Mouse (Mus musculus) left cerebral cortex, postnatal 10 days (tissue): ENCODE data around the gene Ascc2. TPM values are rescaled to one million over a fixed set of nuclear protein-coding genes. Genes with fewer than 3 reads are reported as not detected.

ENCODE experiments used
- DNase-seq, 2 experiments: peaks; one replicate each; pipeline ENCODE4 v3.0.0; 2021 to 2022; ENCODE audit warnings: low spot score in 2 of 2, mixed read lengths in 1 of 2; ENCODE audit errors: extremely low spot score in 1 of 2
- intact Hi-C: fragments of 180-260 bp; cut with DNase I; formaldehyde crosslinking; loops from one replicate; pipeline ENCODE4 v1.15.1; 2025
- total RNA-seq, 2 experiments: library from RNA; stranded (reverse); gene quantifications; 2 replicates each; pipeline ENCODE4 v1.2.3; 2021

Gene Ascc2
- 10 to 100 TPM; 20.3 to 21.2 TPM for total RNA-seq

DNA sequence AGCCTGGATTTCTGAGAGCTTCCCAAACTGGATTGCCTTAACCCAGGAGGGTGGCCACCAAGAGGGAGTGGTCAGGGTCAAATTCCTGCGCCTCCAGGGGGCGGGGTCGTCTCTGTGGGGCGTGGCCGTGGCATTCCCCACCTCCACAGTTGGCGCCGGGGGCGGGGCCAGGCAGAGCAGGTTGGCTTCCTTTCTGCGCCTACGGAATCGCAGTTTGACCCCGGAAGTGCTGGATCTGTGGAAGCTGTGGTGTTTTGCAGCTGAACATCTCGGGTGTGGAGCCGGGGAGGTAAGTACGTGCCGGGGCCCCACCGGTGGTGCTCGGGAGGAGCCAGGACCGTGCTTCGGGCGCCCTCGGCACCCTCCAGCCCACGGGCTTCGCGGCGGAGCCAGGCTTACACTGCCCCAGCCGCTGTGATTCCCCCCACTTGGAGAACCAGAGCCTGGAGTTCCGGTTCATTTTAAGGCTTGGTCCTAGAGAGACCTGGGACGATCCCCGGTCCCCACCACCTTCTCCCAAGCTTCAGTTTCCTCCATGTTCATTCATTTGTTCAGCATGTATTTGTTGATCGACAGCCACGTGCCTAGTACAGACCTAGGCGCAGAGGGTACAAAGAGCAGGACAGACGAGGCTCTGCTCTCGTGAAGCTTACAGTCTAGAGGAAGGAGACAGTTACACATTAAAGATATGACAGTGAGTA, at the start of gene Ascc2:
Gene Ascc2, plus strand, starts transcription at position 214 of the 701 bp plus-strand sequence.
- intact Hi-C loops = no loop called here
- DNase-seq = peak; percentile 81 to 95

GRCm38 (mm10) chr11:4591811-4592210, 45.7 kb upstream of the Ascc2 start:
- no peak for DNase-seq
- intact Hi-C loops = no loop called here

DNA sequence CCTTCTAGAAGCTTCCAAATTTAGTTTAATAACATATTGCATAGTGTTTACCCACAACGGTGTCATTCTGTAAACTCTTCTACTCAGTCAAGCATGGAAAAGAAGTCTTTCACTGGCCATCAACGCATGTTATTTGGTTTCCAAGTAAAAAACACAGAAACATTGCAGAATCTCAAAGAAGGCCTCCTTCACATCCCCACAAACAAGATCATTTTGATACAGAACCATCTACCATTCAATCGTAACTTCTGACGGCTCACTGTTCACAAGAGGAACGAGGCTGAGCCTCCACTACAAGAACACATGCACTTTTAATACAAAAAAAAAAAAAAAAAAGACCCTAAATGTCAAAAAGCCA, 44.1 kb upstream of the Ascc2 start:
- intact Hi-C loops = no loop called here
- no peak for DNase-seq

GRCm38 (mm10) chr11:4593849-4594607, 43.5 kb upstream of the Ascc2 start:
- intact Hi-C loops = no loop called here
- peak; percentile 8 to 54 for DNase-seq

DNA sequence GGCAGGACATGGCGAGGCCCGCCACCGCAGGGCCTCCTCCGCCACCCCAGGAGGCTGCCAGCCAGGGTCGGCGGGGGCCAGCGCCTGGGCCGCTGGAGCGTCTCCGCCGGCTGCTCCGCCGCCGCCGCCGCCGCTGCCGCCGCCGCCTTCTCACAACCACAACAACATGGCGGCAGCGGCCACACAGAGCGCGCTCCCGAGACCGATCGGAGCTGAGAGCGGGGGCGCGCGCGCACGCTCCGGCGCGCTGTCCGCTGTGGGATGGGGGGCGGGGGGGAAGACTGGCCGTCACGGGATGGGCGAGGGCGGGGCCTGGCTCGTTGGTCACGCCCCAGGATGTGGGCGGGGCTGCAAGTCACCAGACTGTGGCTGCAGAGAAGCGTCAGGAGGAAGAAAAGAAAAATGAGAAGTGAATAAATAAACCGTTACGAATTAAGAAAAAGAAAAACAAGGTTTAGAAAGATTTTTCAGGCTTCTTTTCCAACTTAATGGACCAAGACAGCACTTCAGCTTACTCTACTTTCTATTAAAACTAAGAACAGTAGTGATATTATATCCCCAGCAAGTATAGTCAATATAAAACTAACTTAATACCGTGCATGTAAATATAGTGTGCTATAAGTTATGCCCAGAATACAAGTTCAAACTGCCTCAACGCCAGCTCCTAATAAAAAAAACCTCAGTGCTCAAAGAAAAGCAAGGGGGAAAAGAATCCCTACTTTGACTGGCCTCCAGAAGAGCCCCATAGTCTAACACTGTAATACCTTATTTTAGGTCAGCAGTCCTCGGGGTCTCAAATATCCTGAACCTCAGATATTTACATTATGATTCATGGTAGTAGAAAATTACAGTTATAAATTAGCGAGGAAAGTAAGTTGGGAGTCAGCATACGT, 42.7 kb upstream of the Ascc2 start, which contains the start of gene Mtmr3:
Gene Mtmr3, minus strand, starts transcription at position 256 of the 893 bp plus-strand sequence.
- intact Hi-C loops = no loop called here

GRCm38 (mm10) chr11:4598411-4598810, 39.1 kb upstream of the Ascc2 start:
- DNase-seq = no peak
- intact Hi-C loops = no loop called here

More for the DNA sequence above, 42.7 kb upstream of the Ascc2 start, which contains the start of gene Mtmr3:
- DNase-seq = peak; percentile 90 to 97

DNA sequence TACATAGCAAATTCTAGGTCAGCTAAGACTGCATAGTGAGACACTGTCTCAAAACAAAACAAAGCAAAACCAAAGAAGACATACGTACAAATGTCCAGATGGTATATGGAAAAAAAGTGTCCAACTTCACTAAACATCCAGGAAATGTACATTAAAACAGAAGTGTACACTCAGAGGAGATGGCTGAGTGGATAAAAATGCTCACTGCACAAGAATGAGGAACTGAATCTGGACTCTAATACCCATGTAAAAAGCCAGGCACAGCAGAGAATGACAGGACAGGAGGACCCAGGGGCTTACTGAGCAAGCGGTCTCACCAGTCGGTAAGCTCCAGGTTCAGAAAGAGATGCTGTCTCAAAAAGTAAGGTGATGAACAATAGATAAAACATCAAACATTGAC, 37.6 kb upstream of the Ascc2 start:
- no peak for DNase-seq
- intact Hi-C loops = no loop called here

- intact Hi-C loops = no loop called here
- DNase-seq = no peak
Observed at GRCm38 (mm10) chr11:4601890-4602289, 35.7 kb upstream of the Ascc2 start.

- peak in 1 of 2 experiments; percentile 44 for DNase-seq
- intact Hi-C loops = no loop called here
Observed at GRCm38 (mm10) chr11:4602691-4603441, 34.7 kb upstream of the Ascc2 start.

DNA sequence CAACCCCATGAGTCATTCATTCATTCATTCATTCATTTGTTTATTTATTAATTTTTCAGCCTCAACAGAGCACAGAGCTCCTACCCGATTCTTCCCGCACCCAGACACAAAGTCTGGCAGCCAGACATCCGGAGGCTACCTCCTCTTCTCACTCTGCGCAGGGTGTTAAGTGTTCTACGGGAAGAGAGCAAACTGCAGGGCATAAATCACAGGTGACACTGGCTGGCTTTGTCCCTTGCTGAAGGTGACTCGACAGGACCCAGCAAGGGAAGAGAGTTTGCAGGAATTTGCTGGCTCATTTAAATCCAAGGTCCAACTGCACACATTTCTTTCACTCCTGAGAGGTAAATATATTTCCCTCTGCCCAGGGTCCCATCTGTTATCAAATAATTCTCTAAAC, 33.1 kb upstream of the Ascc2 start:
- no peak for DNase-seq
- intact Hi-C loops = no loop called here

DNA sequence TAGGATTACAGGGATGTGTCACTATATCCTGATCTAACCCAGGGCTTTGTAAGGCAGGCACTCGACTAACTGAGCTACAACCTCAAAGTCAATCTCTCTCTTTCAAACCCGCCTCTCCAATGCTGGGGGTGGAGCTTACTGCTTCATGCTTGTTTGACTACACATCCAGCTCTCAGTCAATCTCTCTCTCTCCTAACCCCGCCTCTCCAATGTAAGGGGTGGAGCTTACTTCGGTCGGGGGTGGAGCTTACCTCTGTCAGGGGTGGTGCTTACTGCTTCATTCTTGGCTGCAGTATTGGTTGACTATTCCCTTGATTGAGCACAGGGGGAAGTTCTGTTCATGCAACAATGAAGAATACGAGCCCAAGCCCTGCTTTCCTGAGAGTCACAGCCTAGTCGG, 32.1 kb upstream of the Ascc2 start:
- intact Hi-C loops = no loop called here
- DNase-seq = no peak

- no peak for DNase-seq
- intact Hi-C loops = no loop called here
Observed at GRCm38 (mm10) chr11:4606541-4606940, 31.0 kb upstream of the Ascc2 start.

DNA sequence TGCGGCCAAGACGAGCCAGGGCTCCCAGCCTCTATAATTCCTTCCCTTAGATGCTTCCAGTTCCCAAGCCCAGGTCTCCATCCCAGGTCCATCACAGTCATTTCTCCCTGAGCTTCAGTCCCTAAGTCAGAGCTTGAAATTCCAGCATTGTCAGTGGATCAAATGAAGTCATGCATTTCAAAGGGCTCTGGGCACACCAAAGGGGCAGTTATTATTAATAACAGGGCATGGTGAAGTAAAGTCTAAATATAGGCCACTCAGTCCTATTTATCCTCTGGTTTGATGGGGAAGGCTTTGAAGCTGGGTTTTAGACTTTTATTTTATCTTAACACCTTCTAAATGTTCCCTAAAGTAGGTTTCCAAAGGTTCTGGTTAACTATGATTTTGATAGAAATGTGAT, 25.6 kb upstream of the Ascc2 start:
- no peak for DNase-seq
- intact Hi-C loops = no loop called here

GRCm38 (mm10) chr11:4620017-4620485, 17.5 kb upstream of the Ascc2 start, which contains the start of gene Gm11032:
TSS of gene Gm11032 (plus strand) at chr11:4620067.
- intact Hi-C loops = no loop called here
- DNase-seq = peak in 1 of 2 experiments; percentile 30

DNA sequence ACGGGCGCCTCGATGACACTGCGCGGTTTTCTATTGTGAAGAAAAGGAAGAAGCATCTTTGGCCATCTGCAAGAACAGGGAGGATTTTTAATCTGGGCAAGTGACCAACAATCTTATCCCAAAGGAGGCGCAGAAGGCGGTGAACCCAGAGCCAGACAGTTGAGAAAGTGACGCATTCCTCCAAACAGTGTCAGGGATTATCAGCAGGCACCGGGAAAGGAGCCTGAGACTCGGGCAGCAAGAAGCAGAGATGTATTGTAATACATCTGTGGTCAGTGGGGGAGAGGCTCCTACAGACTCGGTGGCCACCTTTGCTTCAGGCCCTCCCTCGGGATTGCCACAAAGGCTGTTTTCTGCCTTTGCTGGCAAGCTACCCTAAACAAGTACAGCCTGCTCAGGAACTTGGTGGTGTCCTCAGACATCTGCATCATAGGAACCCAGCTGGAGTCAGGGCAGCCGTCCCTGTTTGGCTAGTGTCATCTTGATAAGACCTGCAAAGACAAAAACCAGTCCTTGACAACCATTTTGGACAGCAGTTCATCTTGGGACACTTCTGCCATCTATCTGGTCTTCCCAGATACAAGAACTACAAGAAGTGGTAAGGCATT, 16.9 kb upstream of the Ascc2 start:
- no peak for DNase-seq
- intact Hi-C loops = no loop called here

DNA sequence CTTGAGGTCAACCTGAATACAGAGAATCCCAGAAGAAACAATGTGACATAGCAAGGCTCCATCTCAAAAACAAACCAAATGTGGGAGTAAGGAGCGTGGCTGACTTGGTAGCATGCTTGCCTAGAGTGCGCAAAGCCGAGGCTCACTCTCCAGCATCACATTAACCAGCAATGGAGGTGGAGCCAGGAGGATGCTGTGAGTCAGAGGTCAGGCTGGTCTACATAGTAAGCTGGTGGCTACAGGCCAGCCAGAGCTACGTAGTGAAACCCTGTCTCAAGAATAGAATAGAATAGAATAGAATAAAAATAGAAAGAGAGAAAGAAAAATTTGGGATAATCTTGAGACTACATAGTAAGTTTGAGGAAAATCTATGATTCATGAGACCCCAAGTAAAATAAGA, 15.7 kb upstream of the Ascc2 start:
- DNase-seq = no peak
- intact Hi-C loops = no loop called here

DNA sequence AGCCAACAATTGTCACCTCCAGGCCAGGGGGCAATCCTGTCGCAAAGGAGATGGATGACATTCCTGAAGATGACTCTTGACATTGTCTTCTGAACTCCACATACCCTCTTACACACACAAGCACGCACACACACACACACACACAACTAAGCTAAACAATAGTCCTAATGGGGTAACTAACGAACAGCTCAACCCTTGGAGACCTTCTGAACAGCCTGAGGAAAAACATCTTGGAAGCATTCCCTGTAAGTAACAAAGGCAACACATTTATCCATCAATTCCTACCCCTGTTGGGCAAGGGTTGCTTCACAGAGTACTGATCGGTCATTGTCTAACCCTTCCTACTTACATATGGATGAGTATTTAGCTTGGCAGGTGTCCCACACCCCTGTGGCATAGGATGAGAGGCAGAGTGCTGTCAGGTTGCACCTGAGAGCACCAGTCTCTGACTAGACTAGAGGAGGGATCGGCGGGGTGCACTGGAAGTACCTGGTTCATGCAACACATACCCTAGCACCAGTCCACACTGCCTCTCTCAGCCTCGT, 15.0 kb upstream of the Ascc2 start:
- DNase-seq = no peak
- intact Hi-C loops = no loop called here

- no peak for DNase-seq
- intact Hi-C loops = no loop called here
Observed at GRCm38 (mm10) chr11:4622997-4623396, 14.6 kb upstream of the Ascc2 start.
